Mouse (Mus musculus): ENCODE data around the gene Gjb6.

Gjb6 gene

GRCm38 (mm10) chr14:57084180-57084668 is 49.2 kb downstream of the Gjb6 start:
- no peak for DNase-seq (ENCODE audit: low spot score)

- no peak for DNase-seq (ENCODE audit: low spot score)
These were observed 50.5 kb downstream of the Gjb6 start for GRCm38 (mm10) chr14:57082863-57083262.

GRCm38 (mm10) chr14:57075537-57075936 is 57.9 kb downstream of the Gjb6 start:
- DNase-seq (ENCODE audit: low spot score): no peak
